Comparison of ENCODE assay signal across 8 mouse cellular contexts in genomic region chr11:94989562-94990017, GRCm38 (mm10). TPM values are rescaled to one million over a fixed set of nuclear protein-coding genes. Genes with fewer than 3 reads are reported as not detected.
DNase-seq lines count a peak whose midpoint lies in the region; ATAC-seq and TF ChIP-seq lines count a peak whose summit lies in the region.

No protein-coding gene starts in this region.

- peak overlapping the region; percentile 54 for H3K4me3 ChIP-seq in embryonic fibroblast, embryonic 13.5 days (ENCODE audit: insufficient read depth, low read length)
- H3K4me3 ChIP-seq in heart, embryonic 11.5 days (ENCODE audit: low read depth, low read length): peak overlapping the region; percentile 80
- peak overlapping the region; percentile 94 for H3K4me3 ChIP-seq in kidney, embryonic 14.5 days (ENCODE audit: low read length)
- H3K4me3 ChIP-seq in liver, adult 2 months (ENCODE audit: insufficient read depth, low read depth, low read length): peak overlapping the region; percentile 27

- peak overlapping the region; percentile 76 for H3K9ac ChIP-seq in heart, embryonic 11.5 days (ENCODE audit: low read depth, low read length)
- H3K9ac ChIP-seq in kidney, embryonic 14.5 days (ENCODE audit: low read depth, low read length): peak overlapping the region; percentile 59; the same call in 1 of the 2 replicates
- H3K9ac ChIP-seq in liver, adult 2 months (ENCODE audit: low read depth, low read length): peak overlapping the region; percentile 37

- ATAC-seq in heart, embryonic 11.5 days (replicated peaks; ENCODE audit: insufficient number of reproducible peaks, low FRiP score, low TSS enrichment): peak; percentile 50
- ATAC-seq in kidney, embryonic 14.5 days (ENCODE audit: low FRiP score, low TSS enrichment): peak; percentile 61
- peak; percentile 72 for ATAC-seq in monocyte, adult 5-6 weeks (replicated peaks; ENCODE audit: insufficient number of reproducible peaks, low FRiP score, low TSS enrichment, poor library complexity, severe bottlenecking)

- peak overlapping the region; percentile 99 for H3K4me2 ChIP-seq in heart, embryonic 11.5 days
- H3K4me2 ChIP-seq in kidney, embryonic 14.5 days (replicated peaks; ENCODE audit: low read depth, low read length): peak overlapping the region; percentile 99

- TF ChIP-seq CTCF in embryonic fibroblast, embryonic 13.5 days (IDR thresholded peaks at IDR 0.05; ENCODE audit: borderline replicate concordance, insufficient read depth, low read length): no peak
- no peak for TF ChIP-seq CTCF in liver, adult 2 months (IDR thresholded peaks at IDR 0.05; ENCODE audit: low read depth, low read length)

- H3K9me3 ChIP-seq in heart, embryonic 11.5 days (replicated peaks; ENCODE audit: control insufficient read depth, low read length): no peaks in the 10 kb centered on the region
- no peaks in the 10 kb centered on the region for H3K9me3 ChIP-seq in kidney, embryonic 14.5 days (ENCODE audit: control insufficient read depth, low read length)

- no peaks in the 10 kb centered on the region for H3K36me3 ChIP-seq in heart, embryonic 11.5 days (ENCODE audit: control insufficient read depth, insufficient read depth, low read length)
- H3K36me3 ChIP-seq in kidney, embryonic 14.5 days (ENCODE audit: control insufficient read depth, insufficient read depth, low read length): peaks cover 3% of the 10 kb centered on the region; the same call in 1 of the 2 replicates
- no peaks in the 10 kb centered on the region for H3K36me3 ChIP-seq in liver, adult 2 months (ENCODE audit: control insufficient read depth, insufficient read depth, low read length)
- no peaks in the 10 kb centered on the region for H3K36me3 ChIP-seq in splenic B cell, adult 2 months (ENCODE audit: control insufficient read depth, insufficient read depth, low read length, poor library complexity, severe bottlenecking)

- H3K79me2 ChIP-seq in liver, adult 2 months (ENCODE audit: control insufficient read depth, insufficient read depth, low read length): peaks cover 4% of the 10 kb centered on the region; the same call in 1 of the 2 replicates

- H3K27me3 ChIP-seq in heart, embryonic 11.5 days (ENCODE audit: control insufficient read depth, insufficient read depth, low read length): no peaks in the 10 kb centered on the region
- no peaks in the 10 kb centered on the region for H3K27me3 ChIP-seq in kidney, embryonic 14.5 days (ENCODE audit: control insufficient read depth, insufficient read depth, low read length)
- H3K27me3 ChIP-seq in liver, adult 2 months (ENCODE audit: control insufficient read depth, insufficient read depth, low read length): peaks cover 10% of the 10 kb centered on the region
- no peaks in the 10 kb centered on the region for H3K27me3 ChIP-seq in splenic B cell, adult 2 months (ENCODE audit: control insufficient read depth, insufficient read depth, low read length, poor library complexity, severe bottlenecking)

- TF ChIP-seq POLR2A in embryonic fibroblast, embryonic 13.5 days (IDR thresholded peaks at IDR 0.05; ENCODE audit: low read depth, low read length): peak; percentile 72; the same call in 1 of the 2 replicates
- TF ChIP-seq POLR2A in liver, adult 2 months (IDR thresholded peaks at IDR 0.05; ENCODE audit: extremely low read depth, insufficient read depth, low read length): no peak

- H3K27ac ChIP-seq in embryonic fibroblast, embryonic 13.5 days (ENCODE audit: insufficient read depth, low read length): peak overlapping the region; percentile 85
- H3K27ac ChIP-seq in heart, embryonic 11.5 days (ENCODE audit: low read depth, low read length): peak overlapping the region; percentile 87
- H3K27ac ChIP-seq in kidney, embryonic 14.5 days (ENCODE audit: low read depth, low read length): peak overlapping the region; percentile 89
- H3K27ac ChIP-seq in liver, adult 2 months (replicated peaks; ENCODE audit: insufficient read depth, low read depth, low read length): peak overlapping the region; percentile 64

- H3K4me1 ChIP-seq in embryonic fibroblast, embryonic 13.5 days (ENCODE audit: control insufficient read depth, insufficient read depth, low read length): peaks cover 5% of the 10 kb centered on the region
- peaks cover 34% of the 10 kb centered on the region for H3K4me1 ChIP-seq in heart, embryonic 11.5 days (ENCODE audit: control insufficient read depth, insufficient read depth, low read length)
- H3K4me1 ChIP-seq in kidney, embryonic 14.5 days (ENCODE audit: control insufficient read depth, insufficient read depth, low read length): peaks cover 48% of the 10 kb centered on the region
- H3K4me1 ChIP-seq in liver, adult 2 months (ENCODE audit: control insufficient read depth, insufficient read depth, low read length): peaks cover 4% of the 10 kb centered on the region; the same call in 1 of the 2 replicates

- peak; percentile 87 for DNase-seq in CD4-positive, CD25-positive, alpha-beta regulatory T cell, adult 2 months (ENCODE audit: low read depth, low spot score)
- peak; percentile 99 for DNase-seq in brain, adult 2 months (ENCODE audit: low read depth, low spot score)
- peak; percentile 64 for DNase-seq in liver, adult 2 months (ENCODE audit: extremely low read depth, low read depth, low spot score)
- peak; percentile 82 for DNase-seq in splenic B cell, adult 2 months (ENCODE audit: low read depth, low spot score)

- under 1% methylated on average over 12 of the region's 12 CpGs for WGBS in heart, embryonic 11.5 days (ENCODE audit: insufficient replicate concordance)
- 2% methylated on average over 12 of the region's 12 CpGs for WGBS in kidney, embryonic 14.5 days
- WGBS in liver, adult 2 months: 23% methylated on average over 12 of the region's 12 CpGs

RNA-seq across cellular contexts. Expression of gene Ppp1r9b, which starts 1.2 kb away (rescaled TPM):
- 44.3 and 61.7 TPM in 2 replicates for polyA plus RNA-seq in embryonic fibroblast, embryonic 13.5 days (2011; ENCODE audit: insufficient read length, low read depth, missing spikeins)
- 11.4 and 16.3 TPM in 2 replicates for polyA plus RNA-seq in heart, embryonic 11.5 days (2014; fragmentation: Nextera tagmentation; extraction: Ambion mirVana)
- polyA plus RNA-seq in kidney, embryonic 14.5 days (2014; fragmentation: Nextera tagmentation; extraction: Ambion mirVana): 12.0 and 14.6 TPM in 2 replicates
- total RNA-seq in liver, adult 2 months (2014; rRNA removed): 2.6 and 4.0 TPM in 2 replicates
- polyA plus RNA-seq in liver, adult 2 months (2012; rRNA removed): 3.5 and 3.6 TPM in 2 replicates
- 127 to 216 TPM (median 141 TPM) in 3 replicates for total RNA-seq in monocyte, adult 5-6 weeks (2017)

RNA-seq across cellular contexts. Expression of gene Sgca, which starts 13.5 kb away (rescaled TPM):
- not detected in 2 replicates for polyA plus RNA-seq in embryonic fibroblast, embryonic 13.5 days (2011; ENCODE audit: insufficient read length, low read depth, missing spikeins)
- 24.7 and 25.3 TPM in 2 replicates for polyA plus RNA-seq in heart, embryonic 11.5 days (2014; fragmentation: Nextera tagmentation; extraction: Ambion mirVana)
- 0.24 TPM in 1 of 2 replicates, not detected in the other for polyA plus RNA-seq in kidney, embryonic 14.5 days (2014; fragmentation: Nextera tagmentation; extraction: Ambion mirVana)
- 0.09 TPM in 1 of 2 replicates, not detected in the other for total RNA-seq in liver, adult 2 months (2014; rRNA removed)
- not detected in 2 replicates for polyA plus RNA-seq in liver, adult 2 months (2012; rRNA removed)
- total RNA-seq in monocyte, adult 5-6 weeks (2017): not detected in 3 replicates

RNA-seq across cellular contexts. Expression of gene Samd14, which starts 20.1 kb away (rescaled TPM):
- 11.6 and 14.2 TPM in 2 replicates for polyA plus RNA-seq in embryonic fibroblast, embryonic 13.5 days (2011; ENCODE audit: insufficient read length, low read depth, missing spikeins)
- polyA plus RNA-seq in heart, embryonic 11.5 days (2014; fragmentation: Nextera tagmentation; extraction: Ambion mirVana): 16.0 and 16.3 TPM in 2 replicates
- polyA plus RNA-seq in kidney, embryonic 14.5 days (2014; fragmentation: Nextera tagmentation; extraction: Ambion mirVana): 14.7 and 18.3 TPM in 2 replicates
- 0.13 and 0.18 TPM in 2 replicates for total RNA-seq in liver, adult 2 months (2014; rRNA removed)
- 0.13 and 0.29 TPM in 2 replicates for polyA plus RNA-seq in liver, adult 2 months (2012; rRNA removed)
- 0.38 to 1.5 TPM in 2 of 3 replicates, not detected in the other for total RNA-seq in monocyte, adult 5-6 weeks (2017)

RNA-seq across cellular contexts. Expression of gene Hils1, which starts 22.2 kb away (rescaled TPM):
- polyA plus RNA-seq in embryonic fibroblast, embryonic 13.5 days (2011; ENCODE audit: insufficient read length, low read depth, missing spikeins): not detected in 2 replicates
- 0.24 TPM in 1 of 2 replicates, not detected in the other for polyA plus RNA-seq in heart, embryonic 11.5 days (2014; fragmentation: Nextera tagmentation; extraction: Ambion mirVana)
- not detected in 2 replicates for polyA plus RNA-seq in kidney, embryonic 14.5 days (2014; fragmentation: Nextera tagmentation; extraction: Ambion mirVana)
- total RNA-seq in liver, adult 2 months (2014; rRNA removed): not detected in 2 replicates
- polyA plus RNA-seq in liver, adult 2 months (2012; rRNA removed): 0.19 TPM in 1 of 2 replicates, not detected in the other
- 2.5 TPM in 1 of 3 replicates, not detected in the others for total RNA-seq in monocyte, adult 5-6 weeks (2017)

RNA-seq across cellular contexts. Expression of gene Pdk2, which starts 51.6 kb away (rescaled TPM):
- 8.6 and 10.0 TPM in 2 replicates for polyA plus RNA-seq in embryonic fibroblast, embryonic 13.5 days (2011; ENCODE audit: insufficient read length, low read depth, missing spikeins)
- 45.6 and 53.0 TPM in 2 replicates for polyA plus RNA-seq in heart, embryonic 11.5 days (2014; fragmentation: Nextera tagmentation; extraction: Ambion mirVana)
- polyA plus RNA-seq in kidney, embryonic 14.5 days (2014; fragmentation: Nextera tagmentation; extraction: Ambion mirVana): 30.0 and 46.5 TPM in 2 replicates
- 17.7 and 30.9 TPM in 2 replicates for total RNA-seq in liver, adult 2 months (2014; rRNA removed)
- polyA plus RNA-seq in liver, adult 2 months (2012; rRNA removed): 101 and 125 TPM in 2 replicates
- 2.8 to 14.5 TPM (median 4.8 TPM) in 3 replicates for total RNA-seq in monocyte, adult 5-6 weeks (2017)

Comparison
In these comparisons a context has a peak if more than half of its experiments do, and no peak if none do; other contexts are left out.
1. Peak in every context shown above with its lines: DNase-seq, ATAC-seq, H3K4me3 ChIP-seq and H3K27ac ChIP-seq.
2. H3K4me3 ChIP-seq: peak in every context shown above with its lines; median percentile 94 in kidney, embryonic 14.5 days; 80 in heart, embryonic 11.5 days; 54 in embryonic fibroblast, embryonic 13.5 days; 27 in liver, adult 2 months.
3. RNA of gene Sgca, which starts 13.5 kb away (polyA plus RNA-seq): 24.7 to 25.3 TPM in heart, embryonic 11.5 days; 0.24 TPM in kidney, embryonic 14.5 days, not detected in embryonic fibroblast, embryonic 13.5 days and not detected in liver, adult 2 months; every median in the first group is over 10 times any median in the second.